Mouse (Mus musculus): ENCODE data around the gene Aldh1l1.

Gene Aldh1l1

GRCm38 (mm10) chr6:90506673-90507311, 20.6 kb downstream of the Aldh1l1 start:
- in situ Hi-C loops (cut with MseI, MboI): no loop called here

DNA sequence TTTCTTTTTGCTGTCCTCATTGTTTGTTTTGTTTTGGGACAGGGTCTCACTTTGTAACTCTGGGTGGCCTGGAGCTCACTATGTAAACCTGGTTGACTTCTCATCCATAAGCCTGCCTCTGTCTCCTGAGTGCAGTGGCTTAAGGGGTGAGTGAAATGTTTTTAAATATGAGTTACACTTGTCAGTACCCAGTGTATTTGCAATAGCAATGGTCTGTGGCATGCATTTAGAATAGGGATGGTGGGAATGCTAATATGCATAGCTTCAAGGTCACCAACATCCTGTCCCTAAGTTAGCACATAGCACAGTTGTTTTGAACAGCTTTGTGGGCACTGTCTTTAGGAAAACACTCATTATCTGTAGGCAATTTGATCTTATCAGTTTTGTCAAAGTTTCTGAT, 21.2 kb downstream of the Aldh1l1 start:
- in situ Hi-C loops (cut with MseI, MboI): no loop called here

- in situ Hi-C loops (cut with MseI, MboI): no loop called here
Observed at GRCm38 (mm10) chr6:90508197-90508624, 22.0 kb downstream of the Aldh1l1 start.

GRCm38 (mm10) chr6:90509085-90509484, 22.9 kb downstream of the Aldh1l1 start:
- in situ Hi-C loops (cut with MseI, MboI): no loop called here

DNA sequence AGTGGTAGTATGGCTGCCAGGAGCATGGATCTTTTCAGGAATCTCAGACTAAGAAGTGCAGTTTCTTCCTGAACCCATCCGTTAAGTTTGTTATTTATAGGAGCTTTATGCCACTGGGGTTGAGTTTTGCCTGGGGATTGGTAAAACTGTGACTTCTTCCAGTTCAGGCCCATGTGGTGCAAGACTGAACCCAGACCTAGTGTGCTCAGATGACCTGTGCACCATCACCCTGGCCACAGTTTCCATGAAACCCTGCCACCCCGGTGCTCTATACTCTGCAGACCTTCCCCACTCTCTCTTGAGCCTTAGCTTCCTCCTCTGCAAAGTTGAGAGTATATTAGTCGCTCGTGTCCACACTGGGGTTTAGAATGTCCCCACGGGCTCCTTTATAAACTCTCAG, 26.2 kb downstream of the Aldh1l1 start:
- in situ Hi-C loops (cut with MseI, MboI): loop anchor here (10.0 kb wide), 1 partner anchor 58 kb away; no protein-coding TSS in a partner anchor

- in situ Hi-C loops (cut with MseI, MboI): loop anchor here (10.0 kb wide), 1 partner anchor 58 kb away; no protein-coding TSS in a partner anchor
Observed at GRCm38 (mm10) chr6:90513074-90513856, 27.0 kb downstream of the Aldh1l1 start.

- in situ Hi-C loops (cut with MseI, MboI): loop anchor here (10.0 kb wide), 1 partner anchor 60 kb away; no protein-coding TSS in a partner anchor
Observed at GRCm38 (mm10) chr6:90514369-90514768, 28.1 kb downstream of the Aldh1l1 start.

- in situ Hi-C loops (cut with MseI, MboI): loop anchor here (10.0 kb wide), 1 partner anchor 60 kb away; no protein-coding TSS in a partner anchor
Observed at GRCm38 (mm10) chr6:90514883-90515405, 28.7 kb downstream of the Aldh1l1 start.

- in situ Hi-C loops (cut with MseI, MboI): loop anchor here (10.0 kb wide), 1 partner anchor 64 kb away; no protein-coding TSS in a partner anchor
Observed at GRCm38 (mm10) chr6:90518892-90519291, 32.7 kb downstream of the Aldh1l1 start.

DNA sequence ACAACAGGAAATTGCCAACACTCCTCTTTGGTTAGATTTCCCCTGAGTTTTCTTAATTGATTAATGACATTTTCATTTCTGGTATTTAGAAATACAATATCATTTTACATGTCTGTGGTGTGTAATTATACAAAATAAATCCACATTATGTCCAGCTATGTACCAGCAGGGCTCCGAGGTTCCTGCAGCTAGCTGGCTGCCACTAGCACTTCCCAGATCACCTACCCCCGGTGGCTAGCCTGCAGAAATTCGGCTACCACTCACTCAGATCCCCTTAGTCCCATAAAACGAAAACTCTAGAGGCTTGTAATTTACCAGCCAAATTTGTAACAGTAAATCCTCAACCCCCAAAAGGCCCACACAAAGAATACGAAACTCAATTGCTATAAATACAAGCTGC, 33.1 kb downstream of the Aldh1l1 start:
- in situ Hi-C loops (cut with MseI, MboI): loop anchor here (10.0 kb wide), 1 partner anchor 65 kb away; no protein-coding TSS in a partner anchor

GRCm38 (mm10) chr6:90526406-90526805, 40.2 kb downstream of the Aldh1l1 start:
- in situ Hi-C loops (cut with MseI, MboI): no loop called here

GRCm38 (mm10) chr6:90529461-90530046, 43.3 kb downstream of the Aldh1l1 start:
- in situ Hi-C loops (cut with MseI, MboI): loop anchor here in 1 of 2 experiments (10.0 kb wide), 1 partner anchor 55 kb away; no protein-coding TSS in a partner anchor

DNA sequence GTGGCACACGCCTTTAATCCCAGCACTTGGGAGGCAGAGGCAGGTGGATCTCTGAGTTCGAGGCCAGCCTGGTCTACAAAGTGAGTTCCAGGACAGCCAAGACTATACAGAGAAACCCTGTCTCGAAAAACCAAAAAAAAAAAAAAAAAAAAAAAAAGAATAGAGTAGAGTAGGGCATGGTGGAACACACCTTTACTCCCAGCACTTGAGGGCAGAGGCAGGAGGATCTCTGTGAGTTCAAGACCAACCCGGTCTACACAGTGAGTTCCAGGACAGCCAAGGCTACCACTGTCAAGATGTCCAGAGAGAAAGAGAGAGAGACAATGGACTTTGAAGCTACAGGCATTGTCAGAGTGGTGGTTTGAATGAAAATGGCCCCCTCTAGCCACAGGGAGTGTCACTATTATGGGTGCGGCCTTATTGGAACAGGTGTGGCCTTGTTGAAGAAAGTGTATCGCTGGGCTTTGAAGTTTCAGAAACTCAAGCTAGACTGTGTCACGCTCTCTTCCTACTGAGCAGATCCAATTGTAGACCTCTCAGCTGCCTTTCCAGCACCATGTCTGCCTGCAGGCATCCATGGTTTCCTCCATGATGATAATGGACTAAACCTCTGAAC, 46.5 kb downstream of the Aldh1l1 start:
- in situ Hi-C loops (cut with MseI, MboI): loop anchor here in 1 of 2 experiments (10.0 kb wide), 1 partner anchor 52 kb away; no protein-coding TSS in a partner anchor

- in situ Hi-C loops (cut with MseI, MboI): loop anchor here in 1 of 2 experiments (10.0 kb wide), 1 partner anchor 51 kb away; no protein-coding TSS in a partner anchor
Observed at GRCm38 (mm10) chr6:90533505-90533904, 47.3 kb downstream of the Aldh1l1 start.

- in situ Hi-C loops (cut with MseI, MboI): loop anchor here in 1 of 2 experiments (10.0 kb wide), 1 partner anchor 50 kb away; no protein-coding TSS in a partner anchor
Observed at GRCm38 (mm10) chr6:90534701-90535475, 48.7 kb downstream of the Aldh1l1 start.

DNA sequence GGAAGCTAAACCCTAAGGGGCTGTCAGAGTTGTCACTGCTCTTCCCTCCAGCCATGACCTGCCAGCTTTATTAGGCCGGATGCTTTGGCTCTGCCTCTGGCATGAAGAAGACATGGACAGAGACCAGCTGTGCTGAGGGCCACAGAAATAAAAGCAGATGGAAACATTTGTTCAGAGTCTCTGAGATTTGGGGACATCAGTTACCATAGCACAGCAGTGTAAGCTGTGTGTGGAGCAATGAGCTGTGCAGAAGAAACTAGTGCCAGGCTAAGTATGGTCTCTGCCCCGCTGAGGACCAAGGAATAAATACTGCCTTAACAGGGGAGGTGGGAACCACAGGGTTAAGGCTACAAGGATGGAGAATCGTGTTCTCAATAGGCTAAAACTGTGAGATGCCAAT, 50.6 kb downstream of the Aldh1l1 start:
- in situ Hi-C loops (cut with MseI, MboI): loop anchor here in 1 of 2 experiments (10.0 kb wide), 1 partner anchor 48 kb away; no protein-coding TSS in a partner anchor

DNA sequence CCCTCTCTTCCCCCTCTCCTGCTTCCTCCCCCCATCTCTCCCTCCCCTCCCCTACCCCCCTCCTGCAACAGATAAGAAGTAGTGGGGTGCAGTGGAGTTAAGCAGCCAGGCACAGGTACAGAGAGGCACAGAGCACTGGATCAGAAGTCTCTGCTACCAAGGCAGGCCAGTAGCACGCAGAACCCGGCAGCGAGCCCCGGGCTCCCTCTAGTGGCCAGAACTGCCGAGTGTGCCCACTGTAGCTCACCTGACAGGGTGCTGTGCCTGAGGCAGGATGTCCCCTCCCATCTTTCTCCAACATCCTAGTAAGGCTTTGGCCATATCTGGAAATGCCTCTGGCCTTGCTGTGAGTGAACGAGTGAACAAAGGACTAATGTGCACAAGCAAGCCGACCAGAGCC, 51.7 kb downstream of the Aldh1l1 start:
- in situ Hi-C loops (cut with MseI, MboI): loop anchor here in 1 of 2 experiments (10.0 kb wide), 1 partner anchor 47 kb away; no protein-coding TSS in a partner anchor

DNA sequence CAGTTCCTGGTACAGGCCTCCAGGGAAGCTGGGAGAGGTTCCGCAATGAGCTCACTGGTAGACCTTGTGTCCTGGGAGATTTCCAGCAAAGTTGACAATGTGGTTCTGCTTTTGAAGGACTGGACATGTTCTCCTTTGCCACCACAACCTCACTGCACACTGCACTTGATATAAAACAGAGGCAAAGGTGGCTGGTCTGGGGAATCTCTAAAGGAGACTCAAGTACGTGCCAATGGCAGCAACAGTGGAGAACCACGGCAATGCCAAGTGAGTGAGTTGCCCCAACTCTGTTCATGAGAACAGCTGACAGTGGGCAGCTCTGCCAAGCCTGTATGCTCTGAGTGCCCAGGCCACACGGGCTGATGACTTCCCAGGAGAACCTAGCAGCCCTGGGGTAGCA, 53.0 kb downstream of the Aldh1l1 start:
- in situ Hi-C loops (cut with MseI, MboI): loop anchor here in 1 of 2 experiments (10.0 kb wide), 1 partner anchor 46 kb away; no protein-coding TSS in a partner anchor

DNA sequence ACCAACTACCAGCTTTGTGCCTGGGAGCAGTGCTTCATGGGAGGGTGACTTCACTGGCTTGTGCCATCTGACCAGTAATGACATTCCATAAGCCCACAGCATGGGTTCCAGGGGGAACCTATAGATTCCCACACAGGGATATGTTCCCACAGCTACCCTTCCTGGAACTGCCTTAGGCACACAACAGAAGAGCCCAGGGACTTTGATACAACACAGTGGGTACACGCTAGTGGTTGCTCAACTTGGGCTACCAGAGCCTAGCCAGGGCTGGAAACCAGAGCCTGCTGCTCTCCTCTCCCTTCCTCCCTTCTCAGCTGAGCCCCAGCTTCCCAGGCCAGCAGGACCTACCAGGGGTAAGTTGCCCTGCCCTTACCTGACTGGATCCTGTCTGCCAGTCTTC, 54.3 kb downstream of the Aldh1l1 start:
- in situ Hi-C loops (cut with MseI, MboI): no loop called here

DNA sequence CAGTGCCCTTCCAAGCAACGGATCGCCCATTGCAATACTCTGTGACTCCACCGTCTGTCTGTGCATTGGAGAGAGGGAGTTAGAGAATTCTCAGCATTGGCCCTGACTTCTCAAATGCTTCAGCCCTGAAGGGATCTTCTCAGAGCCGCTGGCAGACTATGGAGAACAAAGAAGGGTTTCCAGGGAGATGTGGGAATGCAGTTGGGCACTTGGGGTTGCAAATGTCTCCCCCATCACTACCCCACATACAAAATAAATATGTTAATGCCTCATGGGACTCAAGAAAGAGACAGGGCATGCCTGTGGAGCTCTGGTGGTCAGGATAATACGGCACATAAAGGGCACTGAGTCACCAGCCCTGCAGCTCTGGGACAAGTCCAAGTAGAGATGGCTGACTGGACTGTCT, 55.1 kb downstream of the Aldh1l1 start:
- in situ Hi-C loops (cut with MseI, MboI): no loop called here
